ENCODE assay signal across 26 mouse cellular contexts in genomic region chr5:100176096-100176495, GRCm38 (mm10). TPM values are rescaled to one million over a fixed set of nuclear protein-coding genes. Genes with fewer than 3 reads are reported as not detected.
DNase-seq lines count a peak whose midpoint lies in the region; ATAC-seq and TF ChIP-seq lines count a peak whose summit lies in the region.
"Had no signal": no experiment of that assay in that cellular context is flagged by ENCODE, and none has a peak within 500 bp of the region (broad histone marks: within the 10 kb centered on the region; RNA-seq: fewer than 3 reads in every experiment).

No protein-coding gene starts in this region.

- no peak overlapping the region for H3K4me3 ChIP-seq in forebrain, postnatal 0 days (ENCODE audit: low read depth, low read length)
- no peak overlapping the region for H3K4me3 ChIP-seq in forebrain, embryonic 11.5 days (ENCODE audit: low read depth, low read length)
- no peak overlapping the region for H3K4me3 ChIP-seq in layer of hippocampus, adult 2 months
- H3K4me3 ChIP-seq in neural tube, embryonic 11.5 days (ENCODE audit: low read depth, low read length) = no peak overlapping the region
- H3K4me3 ChIP-seq: embryonic facial prominence, embryonic 12.5 days; heart, embryonic 10.5 days; heart, embryonic 15.5 days; limb, embryonic 13.5 days; lung, embryonic 15.5 days; midbrain, embryonic 12.5 days; neural tube, embryonic 13.5 days had no signal

- H3K4me2 ChIP-seq in forebrain, postnatal 0 days (ENCODE audit: low read depth) = no peak overlapping the region
- no peak overlapping the region for H3K4me2 ChIP-seq in forebrain, embryonic 11.5 days (ENCODE audit: low read depth, low read length, severe bottlenecking)
- H3K4me2 ChIP-seq in neural tube, embryonic 11.5 days (ENCODE audit: low read depth) = no peak overlapping the region
- H3K4me2 ChIP-seq: embryonic facial prominence, embryonic 12.5 days; heart, embryonic 15.5 days; limb, embryonic 13.5 days; liver, embryonic 11.5 days; lung, embryonic 15.5 days; midbrain, embryonic 12.5 days; neural tube, embryonic 13.5 days had no signal

- H3K27me3 ChIP-seq in forebrain, postnatal 0 days (ENCODE audit: insufficient read depth, low read length) = no peaks in the 10 kb centered on the region
- no peaks in the 10 kb centered on the region for H3K27me3 ChIP-seq in forebrain, embryonic 11.5 days (ENCODE audit: control insufficient read depth, insufficient read depth, low read length)
- H3K27me3 ChIP-seq in neural tube, embryonic 11.5 days (ENCODE audit: control insufficient read depth, insufficient read depth, low read length) = no peaks in the 10 kb centered on the region
- H3K27me3 ChIP-seq: heart, embryonic 15.5 days; limb, embryonic 13.5 days; lung, embryonic 15.5 days; neural tube, embryonic 13.5 days had no signal

- peak; percentile 59 for DNase-seq in forebrain, postnatal 0 days
- DNase-seq in forebrain, embryonic 11.5 days (ENCODE audit: low spot score) = no peak
- no peak for DNase-seq in layer of hippocampus, adult 2 months (ENCODE audit: low spot score in 2 of 2)
- DNase-seq in layer of hippocampus, postnatal 36 days = no peak
- DNase-seq in neural tube, embryonic 11.5 days (ENCODE audit: low spot score) = peak; percentile 24
- no peak for DNase-seq in neural tube, embryonic 10.5 days (ENCODE audit: extremely low spot score, low spot score)
- DNase-seq in Muller cell, postnatal 12 days (ENCODE audit: inconsistent ontology term) = no peak
- DNase-seq: adrenal gland, postnatal 25 days; cerebellum, adult 18-20 months; gastrocnemius, postnatal 25 days; kidney, adult 9 months; kidney, postnatal 10 days; layer of hippocampus, adult 9-11 months; right cerebral cortex, postnatal 14 days had no signal

- no peak overlapping the region for H3K9ac ChIP-seq in forebrain, postnatal 0 days
- no peak overlapping the region for H3K9ac ChIP-seq in forebrain, embryonic 11.5 days (ENCODE audit: low read length)
- no peak overlapping the region for H3K9ac ChIP-seq in neural tube, embryonic 11.5 days (ENCODE audit: low read length)
- H3K9ac ChIP-seq: embryonic facial prominence, embryonic 12.5 days; heart, embryonic 15.5 days; limb, embryonic 13.5 days; lung, embryonic 15.5 days; midbrain, embryonic 12.5 days; neural tube, embryonic 13.5 days had no signal

- no peaks in the 10 kb centered on the region for H3K36me3 ChIP-seq in forebrain, postnatal 0 days (ENCODE audit: insufficient read depth)
- H3K36me3 ChIP-seq in forebrain, embryonic 11.5 days (ENCODE audit: control insufficient read depth, insufficient read depth, low read length) = no peaks in the 10 kb centered on the region
- no peaks in the 10 kb centered on the region for H3K36me3 ChIP-seq in neural tube, embryonic 11.5 days (ENCODE audit: control insufficient read depth, insufficient read depth, low read length)
- H3K36me3 ChIP-seq: embryonic facial prominence, embryonic 12.5 days; heart, embryonic 10.5 days; heart, embryonic 15.5 days; limb, embryonic 13.5 days; lung, embryonic 15.5 days; midbrain, embryonic 12.5 days; neural tube, embryonic 13.5 days had no signal

- H3K4me1 ChIP-seq in forebrain, postnatal 0 days (ENCODE audit: insufficient read depth) = peaks cover 12% of the 10 kb centered on the region; the same call in 1 of the 2 replicates
- peaks cover 6% of the 10 kb centered on the region for H3K4me1 ChIP-seq in forebrain, embryonic 11.5 days (replicated peaks; ENCODE audit: control insufficient read depth, insufficient read depth, low read length)
- H3K4me1 ChIP-seq in neural tube, embryonic 11.5 days (ENCODE audit: control insufficient read depth, insufficient read depth, low read length) = no peaks in the 10 kb centered on the region
- H3K4me1 ChIP-seq: embryonic facial prominence, embryonic 12.5 days; heart, embryonic 10.5 days; limb, embryonic 13.5 days had no signal

- no peak for ATAC-seq in forebrain, postnatal 0 days
- ATAC-seq in forebrain, embryonic 11.5 days (replicated peaks; ENCODE audit: low FRiP score) = no peak
- no peak for ATAC-seq in neural tube, embryonic 11.5 days (ENCODE audit: insufficient read depth, low FRiP score, low TSS enrichment)
- ATAC-seq: CD4-positive, CD25-positive, alpha-beta regulatory T cell, adult 4 months; intestine, postnatal 0 days had no signal

- H3K27ac ChIP-seq in forebrain, postnatal 0 days (ENCODE audit: low read depth, low read length) = no peak overlapping the region
- no peak overlapping the region for H3K27ac ChIP-seq in forebrain, embryonic 11.5 days (ENCODE audit: low read depth, low read length)
- peak overlapping the region; percentile 78 for H3K27ac ChIP-seq in layer of hippocampus, adult 2 months
- no peak overlapping the region for H3K27ac ChIP-seq in neural tube, embryonic 11.5 days (ENCODE audit: low read depth, low read length)
- H3K27ac ChIP-seq: embryonic facial prominence, embryonic 12.5 days; heart, embryonic 10.5 days; heart, embryonic 15.5 days; limb, embryonic 13.5 days; lung, embryonic 15.5 days; midbrain, embryonic 12.5 days; neural tube, embryonic 13.5 days had no signal

- no peaks in the 10 kb centered on the region for H3K9me3 ChIP-seq in forebrain, postnatal 0 days (ENCODE audit: low read length)
- H3K9me3 ChIP-seq in forebrain, embryonic 11.5 days (ENCODE audit: control insufficient read depth, low read length) = no peaks in the 10 kb centered on the region
- H3K9me3 ChIP-seq in neural tube, embryonic 11.5 days (ENCODE audit: control insufficient read depth, low read length) = no peaks in the 10 kb centered on the region
- H3K9me3 ChIP-seq: embryonic facial prominence, embryonic 12.5 days; heart, embryonic 10.5 days; heart, embryonic 15.5 days; limb, embryonic 13.5 days; lung, embryonic 15.5 days; midbrain, embryonic 12.5 days; neural tube, embryonic 13.5 days had no signal

- no peak for TF ChIP-seq CTCF in forebrain, postnatal 0 days (IDR thresholded peaks at IDR 0.05; ENCODE audit: low read depth)
- TF ChIP-seq CTCF in layer of hippocampus, adult 2 months (conservative IDR thresholded peaks at IDR 0.05) = no peak

- WGBS in forebrain, postnatal 0 days = 38% methylated on average over 5 of the region's 5 CpGs
- 47% methylated on average over 5 of the region's 5 CpGs for WGBS in forebrain, embryonic 11.5 days
- WGBS in neural tube, embryonic 11.5 days = 58% methylated on average over 5 of the region's 5 CpGs

RNA-seq across cellular contexts. Expression of gene Tmem150c, which starts 16.5 kb away (rescaled TPM):
- 76.1 and 86.1 TPM in 2 replicates for total RNA-seq in forebrain, postnatal 0 days (2014; rRNA removed)
- 44.0 and 60.6 TPM in 2 replicates for polyA plus RNA-seq in forebrain, postnatal 0 days (2015; fragmentation: Nextera tagmentation; extraction: Ambion mirVana)
- 2.4 TPM in 2 replicates for polyA plus RNA-seq in forebrain, embryonic 11.5 days (2014; fragmentation: Nextera tagmentation; extraction: Ambion mirVana)
- 10 to 100 TPM; 79.7 to 88.9 TPM for total RNA-seq in layer of hippocampus, adult 2 months (2021)
- 10 to 100 TPM; 77.4 to 83.2 TPM for total RNA-seq in layer of hippocampus, postnatal 36 days (2021)
- polyA plus RNA-seq in neural tube, embryonic 11.5 days (2014; fragmentation: Nextera tagmentation; extraction: Ambion mirVana) = 3.4 and 4.5 TPM in 2 replicates
- total RNA-seq: common myeloid progenitor, adult 5-6 weeks; megakaryocyte progenitor cell, adult 5-6 weeks had no signal
- polyA plus RNA-seq: CD4-positive, CD25-positive, alpha-beta regulatory T cell, adult 4 months had no signal

Comparison
In these comparisons a context has a peak if more than half of its experiments do, and no peak if none do; other contexts are left out.
1. DNase-seq: peak in forebrain, postnatal 0 days (single experiment) and neural tube, embryonic 11.5 days (single experiment); none in forebrain, embryonic 11.5 days (single experiment), layer of hippocampus, adult 2 months (0 of 2), layer of hippocampus, postnatal 36 days (0 of 2), neural tube, embryonic 10.5 days (single experiment) and Muller cell, postnatal 12 days (single experiment).